Mouse (Mus musculus) liver, embryonic 11.5 days (tissue): ENCODE data around the gene Ctsw. TPM values are rescaled to one million over a fixed set of nuclear protein-coding genes. Genes with fewer than 3 reads are reported as not detected.

Experiments
- ATAC-seq: fragments of 200-750 bp; cut with Nextera tagmentation; replicated peaks from 2 replicates; pipeline ENCODE4 v1.8.0; 2017; ENCODE audit warnings: moderate number of reproducible peaks, mild to moderate bottlenecking, moderate TSS enrichment, moderate library complexity; ENCODE audit not compliant: low FRiP score
- DNase-seq: peaks from one replicate; pipeline ENCODE4 v3.0.0-alpha.2; 2017; ENCODE audit warnings: low spot score
- H3K27ac ChIP-seq: fragments of 300-500 bp; sonication (generic); 2 replicates; pipeline ENCODE4 v1.5.1; 2014; ENCODE audit warnings: mild to moderate bottlenecking, low read depth, low read length, control low read depth
- H3K27me3 ChIP-seq: fragments of 300-500 bp; sonication (generic); replicated peaks from 2 replicates; pipeline ENCODE4 v1.6.1; 2014; ENCODE audit warnings: low read length, mixed read lengths; ENCODE audit not compliant: control insufficient read depth, insufficient read depth
- H3K36me3 ChIP-seq: fragments of 300-500 bp; sonication (generic); 2 replicates; pipeline ENCODE4 v1.6.1; 2014; ENCODE audit warnings: mild to moderate bottlenecking, low read length, moderate library complexity, mixed read lengths; ENCODE audit not compliant: control insufficient read depth, insufficient read depth
- H3K4me1 ChIP-seq: fragments of 300-500 bp; sonication (generic); replicated peaks from 2 replicates; pipeline ENCODE4 v1.6.1; 2014; ENCODE audit warnings: low read length, mixed read lengths; ENCODE audit not compliant: control insufficient read depth, insufficient read depth
- H3K4me2 ChIP-seq: fragments of 300-500 bp; sonication (generic); 2 replicates; pipeline ENCODE4 v1.6.1; 2014; ENCODE audit warnings: mild to moderate bottlenecking, control low read depth, moderate library complexity
- H3K4me3 ChIP-seq: fragments of 300-500 bp; sonication (generic); 2 replicates; pipeline ENCODE4 v1.5.1; 2014; ENCODE audit warnings: low read depth, low read length, control low read depth
- H3K9ac ChIP-seq: fragments of 300-500 bp; sonication (generic); 2 replicates; pipeline ENCODE4 v1.6.1; 2014; ENCODE audit warnings: low read depth, low read length, control low read depth
- H3K9me3 ChIP-seq: fragments of 300-500 bp; sonication (generic); 2 replicates; pipeline ENCODE4 v1.6.1; 2016; ENCODE audit warnings: low read length, inconsistent platforms, mixed read lengths; ENCODE audit not compliant: control insufficient read depth
- WGBS: fragments of 180-500 bp; shearing (Covaris S2); extraction: QIAGEN DNeasy Blood & Tissue Kit; methylation state at CpG from one replicate; pipeline ENCODE4 v1.1.7; 2014; 5-methylcytosine and 5-hydroxymethylcytosine counted together
- polyA plus RNA-seq: library from polyadenylated mRNA; unstranded; fragments of >200 nt; fragmentation: Nextera tagmentation; extraction: Ambion mirVana; gene quantifications from 2 replicates; pipeline ENCODE4 v1.2.1, GENCODE M21; 2014

The Ctsw gene
- polyA plus RNA-seq, result 0.39 and 0.52 TPM in 2 replicates

- Histone ChIP-seq H3K9me3 (no peaks in the 10 kb centered on the region), H3K4me3 (no peak within 1 kb of the TSS), H3K4me1 (no peaks in the 10 kb centered on the region), H3K36me3 (peaks cover 17% of the 10 kb centered on the region), H3K27ac (no peak within 1 kb of the TSS), H3K9ac (no peak within 1 kb of the TSS), H3K27me3 (no peaks in the 10 kb centered on the region), H3K4me2 (no peak within 1 kb of the TSS)
- 42% methylated on average over 5 of the region's 5 CpGs for WGBS
- DNase-seq (no peak), ATAC-seq (no peak)
Measured at GRCm38 (mm10) chr19:5468374-5468773, at the start of gene Ctsw. Gene Ctsw (minus strand): TSS chr19:5468507.

- WGBS, result 74% methylated on average over 8 of the region's 8 CpGs
- ATAC-seq (no peak), DNase-seq (no peak)
Measured at GRCm38 (mm10) chr19:5516906-5517505, 48.7 kb upstream of the Ctsw start.

GRCm38 (mm10) chr19:5515840-5516777 lies 47.8 kb upstream of the Ctsw start:
- no peaks in the 10 kb centered on the region for H3K9me3 ChIP-seq
- ATAC-seq, result no peak
- H3K4me3 ChIP-seq, result no peak overlapping the region
- no peak overlapping the region for H3K9ac ChIP-seq
- no peak for DNase-seq
- H3K36me3 ChIP-seq, result no peaks in the 10 kb centered on the region
- no peaks in the 10 kb centered on the region for H3K27me3 ChIP-seq
- peaks cover 14% of the 10 kb centered on the region for H3K4me1 ChIP-seq
- no peak overlapping the region for H3K27ac ChIP-seq
- no peak overlapping the region for H3K4me2 ChIP-seq
- WGBS, result 88% methylated on average over 7 of the region's 7 CpGs

More at GRCm38 (mm10) chr19:5516906-5517505, 48.7 kb upstream of the Ctsw start:
- no peaks in the 10 kb centered on the region for H3K36me3 ChIP-seq
- H3K27me3 ChIP-seq, result no peaks in the 10 kb centered on the region
- H3K27ac ChIP-seq, result no peak overlapping the region
- H3K4me1 ChIP-seq, result peaks cover 7% of the 10 kb centered on the region
- H3K9ac ChIP-seq, result 0 out of 2 replicates have a peak overlapping the region, but pooled peaks have one; percentile 9
- H3K4me2 ChIP-seq, result no peak overlapping the region
- H3K9me3 ChIP-seq, result no peaks in the 10 kb centered on the region
- H3K4me3 ChIP-seq, result no peak overlapping the region

GRCm38 (mm10) chr19:5513005-5513349 lies 44.7 kb upstream of the Ctsw start:
- H3K36me3 ChIP-seq, result no peaks in the 10 kb centered on the region
- no peak overlapping the region for H3K9ac ChIP-seq
- H3K4me1 ChIP-seq, result peaks cover 15% of the 10 kb centered on the region
- ATAC-seq (no peak), DNase-seq (no peak)
- H3K4me3 ChIP-seq, result no peak overlapping the region
- peak overlapping the region; percentile 93 for H3K4me2 ChIP-seq
- H3K9me3 ChIP-seq, result no peaks in the 10 kb centered on the region
- 65% methylated on average over 3 of the region's 3 CpGs for WGBS
- no peaks in the 10 kb centered on the region for H3K27me3 ChIP-seq
- H3K27ac ChIP-seq, result no peak overlapping the region

- ATAC-seq (no peak), DNase-seq (no peak)
- H3K9ac ChIP-seq, result 0 out of 2 replicates have a peak overlapping the region, but pooled peaks have one; percentile 7
- peak overlapping the region; percentile 24 for H3K4me3 ChIP-seq
- H3K27me3 ChIP-seq, result no peaks in the 10 kb centered on the region
- H3K36me3 ChIP-seq, result no peaks in the 10 kb centered on the region
- peaks cover 15% of the 10 kb centered on the region for H3K4me1 ChIP-seq
- no peaks in the 10 kb centered on the region for H3K9me3 ChIP-seq
- WGBS, result 41% methylated on average over 12 of the region's 12 CpGs
- peak overlapping the region; percentile 93 for H3K4me2 ChIP-seq
- no peak overlapping the region for H3K27ac ChIP-seq
Measured at GRCm38 (mm10) chr19:5512091-5513004, 44.0 kb upstream of the Ctsw start.

- peak overlapping the region; percentile 73 for H3K9ac ChIP-seq
- WGBS, result 38% methylated on average over 15 of the region's 15 CpGs
- H3K27me3 ChIP-seq, result no peaks in the 10 kb centered on the region
- DNase-seq (no peak), ATAC-seq (no peak)
- peak overlapping the region; percentile 65 for H3K4me3 ChIP-seq
- peak overlapping the region; percentile 26; the same call in 1 of the 2 replicates for H3K27ac ChIP-seq
- no peaks in the 10 kb centered on the region for H3K36me3 ChIP-seq
- peak overlapping the region; percentile 93 for H3K4me2 ChIP-seq
- H3K9me3 ChIP-seq, result no peaks in the 10 kb centered on the region
- H3K4me1 ChIP-seq, result peaks cover 15% of the 10 kb centered on the region
Measured at GRCm38 (mm10) chr19:5511074-5511632, 42.8 kb upstream of the Ctsw start.

GRCm38 (mm10) chr19:5510031-5511026 lies 42.0 kb upstream of the Ctsw start, which contains the start of gene Snx32:
Gene Snx32 (minus strand): TSS chr19:5510538.
- Histone ChIP-seq H3K36me3 (no peaks in the 10 kb centered on the region), H3K9ac (peak within 1 kb of the TSS; percentile 73), H3K27ac (peak within 1 kb of the TSS; percentile 44), H3K4me2 (peak within 1 kb of the TSS; percentile 93), H3K4me3 (peak within 1 kb of the TSS; percentile 65), H3K9me3 (no peaks in the 10 kb centered on the region), H3K27me3 (no peaks in the 10 kb centered on the region), H3K4me1 (peaks cover 15% of the 10 kb centered on the region)
- peak; percentile 99 for ATAC-seq
- DNase-seq, result peak; percentile 92
- WGBS, result 3% methylated on average over 46 of the region's 47 CpGs
